Mouse (Mus musculus) hindbrain, embryonic 11.5 days (tissue): Measurements from ENCODE around the gene Dgke. TPM values are rescaled to one million over a fixed set of nuclear protein-coding genes. Genes with fewer than 3 reads are reported as not detected.

Experiments used
- ATAC-seq: fragments of 200-750 bp; cut with Nextera tagmentation; 2 replicates; pipeline ENCODE4 v1.8.0; 2017; ENCODE audit warnings: mild to moderate bottlenecking, moderate TSS enrichment, moderate library complexity; ENCODE audit not compliant: low FRiP score
- DNase-seq: peaks from one replicate; pipeline ENCODE4 v3.0.0-alpha.2; 2015; ENCODE audit warnings: low spot score
- H3K27ac ChIP-seq: fragments of 300-500 bp; sonication (generic); 2 replicates; pipeline ENCODE4 v1.5.1; 2014; ENCODE audit warnings: mild to moderate bottlenecking, low read depth, low read length
- H3K27me3 ChIP-seq: fragments of 300-500 bp; sonication (generic); 2 replicates; pipeline ENCODE4 v1.6.1; 2014; ENCODE audit warnings: mild to moderate bottlenecking, low read length, moderate library complexity, mixed read lengths; ENCODE audit not compliant: control insufficient read depth, insufficient read depth
- H3K36me3 ChIP-seq: fragments of 300-500 bp; sonication (generic); 2 replicates; pipeline ENCODE4 v1.6.1; 2014; ENCODE audit warnings: mild to moderate bottlenecking, low read length, moderate library complexity, mixed read lengths; ENCODE audit not compliant: control insufficient read depth, insufficient read depth
- H3K4me1 ChIP-seq: fragments of 300-500 bp; sonication (generic); replicated peaks from 2 replicates; pipeline ENCODE4 v1.6.1; 2014; ENCODE audit warnings: low read length, mixed read lengths; ENCODE audit not compliant: control insufficient read depth, insufficient read depth
- H3K4me2 ChIP-seq: fragments of 300-500 bp; sonication (generic); replicated peaks from 2 replicates; pipeline ENCODE4 v1.6.1; 2014; ENCODE audit warnings: mild to moderate bottlenecking, low read depth, low read length
- H3K4me3 ChIP-seq: fragments of 300-500 bp; sonication (generic); 2 replicates; pipeline ENCODE4 v1.5.1; 2014; ENCODE audit warnings: low read depth, low read length
- H3K9ac ChIP-seq: fragments of 300-500 bp; sonication (generic); 2 replicates; pipeline ENCODE4 v1.6.1; 2014; ENCODE audit warnings: low read depth, low read length
- H3K9me3 ChIP-seq: fragments of 300-500 bp; sonication (generic); 2 replicates; pipeline ENCODE4 v1.6.1; 2016; ENCODE audit warnings: low read length; ENCODE audit not compliant: control insufficient read depth
- WGBS: fragments of 180-500 bp; shearing (Covaris S2); extraction: QIAGEN DNeasy Blood & Tissue Kit; methylation state at CpG from one replicate; pipeline ENCODE4 v1.1.7; 2014; 5-methylcytosine and 5-hydroxymethylcytosine counted together
- polyA plus RNA-seq: library from polyadenylated mRNA; unstranded; fragments of >200 nt; fragmentation: Nextera tagmentation; extraction: Ambion mirVana; gene quantifications from 2 replicates; pipeline ENCODE4 v1.2.1, GENCODE M21; 2014

The Dgke gene
- polyA plus RNA-seq, 1 experiment from 2014 or later = 4.1 TPM

DNA sequence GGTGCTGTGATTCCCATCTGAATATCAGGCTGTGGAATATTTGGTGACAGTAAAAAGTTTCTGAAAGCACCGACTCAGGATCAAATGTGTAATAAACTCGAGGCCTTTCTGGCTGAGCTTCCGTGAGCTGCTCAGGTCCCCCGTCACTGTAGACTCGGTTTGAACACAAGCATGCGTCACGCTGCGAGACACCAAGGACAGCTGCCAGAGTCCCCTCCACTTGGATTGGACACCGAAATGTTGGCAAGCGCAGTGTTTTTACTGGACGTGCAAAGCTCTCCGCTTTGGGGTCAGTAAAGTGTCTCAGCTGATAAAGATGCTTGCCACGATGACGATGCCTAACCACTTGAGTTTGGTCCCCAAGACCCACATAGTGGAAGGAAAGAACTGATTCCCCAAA is 2.0 kb upstream of the Dgke start:
- H3K27ac ChIP-seq = no peak overlapping the region
- DNase-seq (no peak), ATAC-seq (no peak)
- no peaks in the 10 kb centered on the region for H3K9me3 ChIP-seq
- no peak overlapping the region for H3K4me2 ChIP-seq
- no peaks in the 10 kb centered on the region for H3K36me3 ChIP-seq
- no peak overlapping the region for H3K9ac ChIP-seq
- no peaks in the 10 kb centered on the region for H3K4me1 ChIP-seq
- H3K4me3 ChIP-seq = no peak overlapping the region
- 93% methylated on average over 14 of the region's 14 CpGs for WGBS
- no peaks in the 10 kb centered on the region for H3K27me3 ChIP-seq

DNA sequence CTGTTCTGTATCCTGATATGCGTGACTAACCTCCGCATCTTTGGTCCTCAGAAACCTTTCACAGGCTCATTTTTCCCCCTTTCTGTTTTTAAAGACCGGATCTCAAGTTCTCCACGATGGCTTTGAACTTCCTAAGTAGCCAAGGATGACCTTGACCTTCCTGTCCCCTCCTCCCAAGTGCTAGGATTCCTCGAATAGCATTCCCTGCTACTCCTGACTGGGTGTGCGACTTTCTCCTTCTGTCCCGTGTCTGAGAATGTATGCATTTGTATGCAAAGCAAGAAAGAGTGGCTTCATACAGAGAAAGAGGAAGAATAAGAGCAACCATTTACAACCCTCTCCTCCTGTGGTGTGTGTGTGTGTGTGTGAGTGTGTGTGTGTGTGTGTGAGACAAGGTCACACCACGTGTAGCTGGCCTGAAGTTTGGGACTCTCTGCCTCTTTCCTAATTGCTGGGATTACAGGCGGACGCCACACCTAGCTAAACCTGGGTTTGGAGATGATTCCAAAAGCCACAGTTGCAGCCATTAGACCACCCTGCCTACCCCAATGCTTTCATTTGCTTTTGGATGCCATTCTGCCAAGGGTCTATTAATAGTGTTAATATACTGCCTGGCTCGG is 1.3 kb upstream of the Dgke start:
- 70% methylated on average over 11 of the region's 11 CpGs for WGBS
- H3K27ac ChIP-seq = no peak overlapping the region
- H3K36me3 ChIP-seq = no peaks in the 10 kb centered on the region
- no peak overlapping the region for H3K9ac ChIP-seq
- H3K4me3 ChIP-seq = no peak overlapping the region
- no peaks in the 10 kb centered on the region for H3K27me3 ChIP-seq
- H3K9me3 ChIP-seq = no peaks in the 10 kb centered on the region
- no peaks in the 10 kb centered on the region for H3K4me1 ChIP-seq
- DNase-seq = no peak
- no peak for ATAC-seq
- no peak overlapping the region for H3K4me2 ChIP-seq

- H3K9me3 ChIP-seq = no peaks in the 10 kb centered on the region
- ATAC-seq (no peak), DNase-seq (no peak)
- WGBS = 55% methylated on average over 6 of the region's 6 CpGs
- no peaks in the 10 kb centered on the region for H3K27me3 ChIP-seq
- no peak overlapping the region for H3K27ac ChIP-seq
- no peak overlapping the region for H3K4me2 ChIP-seq
- H3K36me3 ChIP-seq = no peaks in the 10 kb centered on the region
- H3K9ac ChIP-seq = no peak overlapping the region
- H3K4me1 ChIP-seq = no peaks in the 10 kb centered on the region
- H3K4me3 ChIP-seq = no peak overlapping the region
Measured at GRCm38 (mm10) chr11:89067301-89067822, 712 bp upstream of the Dgke start.

DNA sequence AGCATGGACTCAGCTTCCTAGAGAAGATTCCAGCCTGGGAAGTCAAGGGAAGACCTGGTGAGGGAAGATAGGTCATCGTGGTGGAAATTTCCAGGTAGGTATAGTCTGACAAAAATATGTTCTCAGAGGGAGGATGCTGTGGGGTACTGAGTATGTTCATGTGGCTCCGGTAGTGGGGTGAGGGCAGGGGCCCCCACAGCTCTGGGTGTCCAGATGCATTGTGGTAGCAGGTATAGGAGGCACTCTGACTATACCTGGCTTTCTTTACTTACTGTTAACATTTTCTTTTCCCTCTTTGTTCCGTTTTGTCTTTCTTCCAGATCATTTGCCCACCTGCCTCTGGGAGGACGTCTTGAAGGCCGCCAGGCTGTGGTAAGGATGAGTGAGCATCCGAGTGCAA is 524 bp downstream of the Dgke start:
- no peak overlapping the region for H3K4me2 ChIP-seq
- no peak for ATAC-seq
- 85% methylated on average over 6 of the region's 6 CpGs for WGBS

DNA sequence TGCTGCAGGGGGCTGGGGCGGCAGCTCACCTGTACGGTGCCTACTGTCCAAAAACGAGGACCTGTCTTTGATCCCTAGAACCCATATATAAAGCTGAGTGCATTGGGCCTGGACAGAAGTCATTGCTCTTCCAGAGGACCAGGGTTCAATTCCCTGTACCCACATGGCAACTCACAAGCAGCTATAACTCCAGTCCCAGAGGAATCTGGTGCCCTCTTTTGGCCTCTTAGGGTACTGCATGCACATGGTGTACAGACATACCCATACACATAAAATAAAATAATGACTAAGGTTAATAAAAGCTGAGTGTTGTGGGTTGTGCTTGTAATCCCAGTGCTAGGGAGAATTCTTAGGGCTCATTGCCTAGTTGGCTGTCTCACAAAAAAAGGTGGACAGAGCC is 1.4 kb downstream of the Dgke start:
- ATAC-seq (no peak), DNase-seq (peak; percentile 30)
- WGBS = 97% methylated on average over 3 of the region's 3 CpGs
- Histone ChIP-seq H3K9me3 (no peaks in the 10 kb centered on the region), H3K4me1 (no peaks in the 10 kb centered on the region), H3K4me3 (no peak overlapping the region), H3K36me3 (no peaks in the 10 kb centered on the region), H3K4me2 (no peak overlapping the region), H3K27me3 (no peaks in the 10 kb centered on the region), H3K27ac (no peak overlapping the region), H3K9ac (no peak overlapping the region)

More for the DNA sequence above, 524 bp downstream of the Dgke start:
- no peak for DNase-seq
- H3K4me3 ChIP-seq = no peak overlapping the region
- H3K4me1 ChIP-seq = no peaks in the 10 kb centered on the region
- no peaks in the 10 kb centered on the region for H3K36me3 ChIP-seq
- no peaks in the 10 kb centered on the region for H3K9me3 ChIP-seq
- H3K27me3 ChIP-seq = no peaks in the 10 kb centered on the region
- H3K27ac ChIP-seq = no peak overlapping the region
- no peak overlapping the region for H3K9ac ChIP-seq

DNA sequence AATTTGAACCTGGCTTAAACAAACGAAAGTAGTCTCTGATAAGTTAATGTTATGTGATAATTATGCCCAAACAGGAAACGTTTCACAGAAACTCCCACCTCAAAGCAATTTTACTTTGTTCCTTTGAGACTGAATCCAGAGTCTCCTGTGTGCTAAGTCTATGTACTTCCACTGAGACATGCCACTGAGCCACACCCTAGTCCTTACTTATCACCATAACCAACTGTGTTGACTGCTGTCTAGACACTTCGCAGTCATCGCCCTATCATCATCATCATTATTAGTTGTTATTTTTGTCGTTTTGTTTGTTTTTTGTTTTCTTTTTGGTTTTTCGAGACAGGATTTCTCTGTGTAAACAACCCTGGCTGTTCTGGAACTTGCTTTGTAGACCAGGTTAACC is 2.3 kb downstream of the Dgke start:
- WGBS = 90% methylated on average over 6 of the region's 6 CpGs
- DNase-seq = no peak

GRCm38 (mm10) chr11:89061362-89061761 is 5.3 kb downstream of the Dgke start:
- Histone ChIP-seq H3K27ac (no peak overlapping the region), H3K36me3 (no peaks in the 10 kb centered on the region), H3K27me3 (no peaks in the 10 kb centered on the region), H3K9me3 (no peaks in the 10 kb centered on the region), H3K9ac (no peak overlapping the region), H3K4me1 (peaks cover 4% of the 10 kb centered on the region; the same call in 1 of the 2 replicates), H3K4me2 (no peak overlapping the region), H3K4me3 (no peak overlapping the region)
- DNase-seq (no peak), ATAC-seq (no peak)
- WGBS = 88% methylated on average over 7 of the region's 7 CpGs

More for the DNA sequence above, 2.3 kb downstream of the Dgke start:
- ATAC-seq = no peak
- Histone ChIP-seq H3K4me3 (no peak overlapping the region), H3K9ac (no peak overlapping the region), H3K9me3 (no peaks in the 10 kb centered on the region), H3K36me3 (no peaks in the 10 kb centered on the region), H3K27ac (no peak overlapping the region), H3K4me2 (no peak overlapping the region), H3K27me3 (no peaks in the 10 kb centered on the region), H3K4me1 (no peaks in the 10 kb centered on the region)

GRCm38 (mm10) chr11:89060423-89061089 is 6.1 kb downstream of the Dgke start:
- peak; percentile 92 for DNase-seq
- Histone ChIP-seq H3K4me1 (peaks cover 4% of the 10 kb centered on the region; the same call in 1 of the 2 replicates), H3K4me2 (peak overlapping the region; percentile 96), H3K27me3 (no peaks in the 10 kb centered on the region), H3K4me3 (peak overlapping the region; percentile 82), H3K27ac (peak overlapping the region; percentile 42; the same call in 1 of the 2 replicates), H3K36me3 (no peaks in the 10 kb centered on the region), H3K9ac (peak overlapping the region; percentile 83), H3K9me3 (no peaks in the 10 kb centered on the region)
- under 1% methylated on average over 63 of the region's 63 CpGs for WGBS
- peak; percentile 95 for ATAC-seq
